Mouse (Mus musculus) embryonic facial prominence, embryonic 14.5 days (tissue): Measurements from ENCODE around the gene Pla2g4a. TPM values are rescaled to one million over a fixed set of nuclear protein-coding genes. Genes with fewer than 3 reads are reported as not detected.

ENCODE experiments used
- ATAC-seq: fragments of 200-750 bp; cut with Nextera tagmentation; 2 replicates; pipeline ENCODE4 v1.8.0; 2017; ENCODE audit warnings: low read depth, moderate number of reproducible peaks, moderate TSS enrichment
- DNase-seq: peaks from one replicate; pipeline ENCODE4 v3.0.0-alpha.2; 2015; ENCODE audit warnings: low spot score
- H3K27ac ChIP-seq: fragments of 300-500 bp; sonication (generic); replicated peaks from 2 replicates; pipeline ENCODE4 v1.5.1; 2014; ENCODE audit warnings: low read depth, mild to moderate bottlenecking, low read length, moderate library complexity
- H3K27me3 ChIP-seq: fragments of 300-500 bp; sonication (generic); replicated peaks from 2 replicates; pipeline ENCODE4 v1.6.1; 2014; ENCODE audit warnings: low read length; ENCODE audit not compliant: control insufficient read depth, insufficient read depth
- H3K36me3 ChIP-seq: fragments of 300-500 bp; sonication (generic); 2 replicates; pipeline ENCODE4 v1.6.1; 2014; ENCODE audit warnings: low read length, mixed read lengths; ENCODE audit not compliant: control insufficient read depth, insufficient read depth
- H3K4me1 ChIP-seq: fragments of 300-500 bp; sonication (generic); 2 replicates; pipeline ENCODE4 v1.6.1; 2014; ENCODE audit warnings: antibody characterized with exemption, low read length; ENCODE audit not compliant: control insufficient read depth, insufficient read depth
- H3K4me2 ChIP-seq: fragments of 300-500 bp; sonication (generic); 2 replicates; pipeline ENCODE4 v1.6.1; 2014; ENCODE audit warnings: low read depth, mild to moderate bottlenecking, low read length, moderate library complexity, mixed read lengths
- H3K4me3 ChIP-seq: fragments of 300-500 bp; sonication (generic); 2 replicates; pipeline ENCODE4 v1.5.1; 2014; ENCODE audit warnings: low read depth, mild to moderate bottlenecking, low read length
- H3K9ac ChIP-seq: fragments of 300-500 bp; sonication (generic); 2 replicates; pipeline ENCODE4 v1.6.1; 2014; ENCODE audit warnings: low read depth, mild to moderate bottlenecking, low read length, moderate library complexity, mixed read lengths
- H3K9me3 ChIP-seq: fragments of 300-500 bp; sonication (generic); 2 replicates; pipeline ENCODE4 v1.6.1; 2016; ENCODE audit warnings: low read length; ENCODE audit not compliant: control insufficient read depth
- WGBS: fragments of 180-500 bp; shearing (Covaris S2); extraction: QIAGEN DNeasy Blood & Tissue Kit; methylation state at CpG from one replicate; pipeline ENCODE4 v1.1.7; 2014; 5-methylcytosine and 5-hydroxymethylcytosine counted together
- polyA plus RNA-seq: library from polyadenylated mRNA; unstranded; fragments of >200 nt; fragmentation: Nextera tagmentation; extraction: Ambion mirVana; gene quantifications from 2 replicates; pipeline ENCODE4 v1.2.1, GENCODE M21; 2014

Pla2g4a gene
- polyA plus RNA-seq, 1 experiment from 2014 or later = 19.5 TPM

DNA sequence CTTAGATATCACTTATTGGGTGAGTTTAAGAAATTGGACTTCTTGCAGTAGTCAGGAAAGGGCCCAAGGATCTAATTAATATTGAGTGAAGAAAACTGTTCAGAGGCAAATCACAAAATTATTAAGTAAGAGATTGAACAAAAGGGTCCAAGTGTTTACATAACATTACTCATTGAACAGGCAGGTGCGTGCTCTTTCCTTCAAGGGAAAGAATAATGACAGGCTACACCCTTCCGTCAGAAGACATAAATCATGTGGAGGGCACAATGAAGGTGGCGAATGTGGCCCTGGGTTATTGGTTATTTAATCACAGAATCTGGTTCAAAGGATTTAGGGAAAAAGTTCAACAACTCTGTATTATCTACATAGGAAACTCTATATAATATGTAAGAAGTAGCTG is 82.9 kb downstream of the Pla2g4a start:
- Histone ChIP-seq H3K4me2 (no peak overlapping the region), H3K36me3 (no peaks in the 10 kb centered on the region), H3K27me3 (no peaks in the 10 kb centered on the region), H3K9ac (no peak overlapping the region), H3K4me3 (no peak overlapping the region), H3K27ac (no peak overlapping the region), H3K9me3 (no peaks in the 10 kb centered on the region), H3K4me1 (no peaks in the 10 kb centered on the region)
- ATAC-seq (no peak), DNase-seq (no peak)
- 83% methylated on average over 3 of the region's 3 CpGs for WGBS

DNA sequence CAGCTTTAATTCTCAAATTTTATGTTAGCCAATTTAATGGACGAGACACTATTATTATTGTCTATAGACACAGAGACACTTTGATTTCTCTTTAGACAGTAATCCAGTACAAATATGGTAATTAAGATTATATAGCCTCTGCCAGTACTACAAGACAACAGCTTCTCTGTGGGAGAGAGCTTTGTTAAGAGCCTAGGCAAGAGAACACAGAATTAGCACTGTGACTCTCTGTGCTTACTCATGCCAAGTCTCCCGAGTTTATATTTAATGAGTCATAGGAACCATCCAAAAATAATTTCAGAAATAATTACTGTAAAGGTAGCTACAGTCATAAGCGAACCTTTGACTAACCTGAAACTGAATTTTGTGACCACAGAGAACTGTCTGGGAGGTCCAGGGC is 84.6 kb downstream of the Pla2g4a start:
- Histone ChIP-seq H3K4me3 (no peak overlapping the region), H3K9me3 (no peaks in the 10 kb centered on the region), H3K4me1 (no peaks in the 10 kb centered on the region), H3K4me2 (no peak overlapping the region), H3K36me3 (no peaks in the 10 kb centered on the region; the same call in 1 of the 2 replicates), H3K9ac (no peak overlapping the region), H3K27ac (no peak overlapping the region), H3K27me3 (no peaks in the 10 kb centered on the region)
- 78% methylated on average over 3 of the region's 3 CpGs for WGBS
- ATAC-seq = no peak
- DNase-seq = no peak

DNA sequence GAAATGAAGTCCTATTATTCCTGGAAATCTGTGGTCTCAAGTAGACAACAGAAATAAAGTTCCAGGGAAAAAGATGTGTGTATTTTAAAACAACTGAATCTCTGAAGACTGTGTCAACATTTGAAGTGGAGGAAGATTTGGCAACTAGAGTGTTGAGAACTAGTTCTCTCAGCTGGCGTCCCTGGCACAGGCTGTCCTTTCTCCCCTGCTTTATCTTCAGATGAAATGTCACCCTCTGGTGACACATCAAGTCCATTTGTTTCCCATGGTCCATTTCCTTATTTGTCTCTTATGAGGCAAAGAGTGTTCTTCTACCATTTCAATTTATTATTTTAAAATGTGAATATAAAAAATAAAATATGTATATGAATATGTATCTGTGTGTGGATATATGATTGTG is 89.5 kb downstream of the Pla2g4a start:
- H3K4me2 ChIP-seq = no peak overlapping the region
- H3K9ac ChIP-seq = no peak overlapping the region
- 92% methylated on average over 1 of the region's 1 CpGs for WGBS
- no peaks in the 10 kb centered on the region; the same call in 1 of the 2 replicates for H3K36me3 ChIP-seq
- no peak overlapping the region for H3K27ac ChIP-seq
- no peaks in the 10 kb centered on the region for H3K4me1 ChIP-seq
- H3K27me3 ChIP-seq = no peaks in the 10 kb centered on the region
- H3K9me3 ChIP-seq = no peaks in the 10 kb centered on the region
- no peak for DNase-seq
- ATAC-seq = no peak
- H3K4me3 ChIP-seq = no peak overlapping the region

DNA sequence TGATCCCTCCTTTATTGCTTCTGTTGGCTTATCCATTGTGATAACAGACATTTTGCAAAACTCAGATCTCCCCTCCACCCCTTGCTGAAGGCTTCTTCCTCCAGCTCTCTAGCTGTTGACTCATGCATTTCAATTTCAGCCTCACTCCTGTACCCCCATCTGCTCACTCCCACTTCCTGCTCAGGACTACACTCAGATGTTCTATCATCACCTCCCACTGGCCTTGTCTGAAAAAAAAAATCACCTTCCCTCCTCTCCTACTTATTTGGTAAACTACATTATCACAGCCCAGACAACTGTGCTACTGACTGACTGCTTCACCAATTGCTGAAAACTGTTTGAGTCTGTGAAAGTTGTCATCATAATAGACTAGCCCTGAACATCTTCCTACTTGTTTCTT is 93.8 kb downstream of the Pla2g4a start:
- Histone ChIP-seq H3K4me2 (no peak overlapping the region), H3K4me3 (no peak overlapping the region), H3K9ac (no peak overlapping the region), H3K9me3 (no peaks in the 10 kb centered on the region), H3K4me1 (no peaks in the 10 kb centered on the region), H3K36me3 (no peaks in the 10 kb centered on the region; the same call in 1 of the 2 replicates), H3K27ac (no peak overlapping the region), H3K27me3 (no peaks in the 10 kb centered on the region)
- ATAC-seq (no peak), DNase-seq (no peak)

DNA sequence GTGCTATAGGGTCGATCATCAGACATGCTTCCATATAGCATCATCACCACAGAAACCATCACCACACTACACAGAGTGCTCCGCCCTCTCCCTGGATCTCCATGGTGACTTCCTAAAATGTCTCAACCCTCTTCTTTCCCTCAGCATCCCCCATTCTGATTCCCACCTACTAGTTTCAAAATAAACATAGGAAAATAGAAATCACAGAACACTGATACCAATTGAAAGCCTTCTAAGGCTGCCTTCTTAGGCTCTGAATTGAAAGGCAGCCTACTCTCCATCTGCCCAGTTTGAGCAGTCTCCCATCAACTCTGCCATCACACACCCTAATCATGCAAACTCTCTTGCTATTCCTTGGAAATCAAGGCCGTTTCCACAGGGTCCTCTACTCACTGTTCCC is 94.9 kb downstream of the Pla2g4a start:
- ATAC-seq (no peak), DNase-seq (no peak)
- Histone ChIP-seq H3K27me3 (no peaks in the 10 kb centered on the region), H3K9me3 (no peaks in the 10 kb centered on the region), H3K9ac (no peak overlapping the region), H3K4me1 (no peaks in the 10 kb centered on the region), H3K36me3 (no peaks in the 10 kb centered on the region), H3K27ac (no peak overlapping the region), H3K4me2 (no peak overlapping the region), H3K4me3 (no peak overlapping the region)
- 91% methylated on average over 3 of the region's 3 CpGs for WGBS

DNA sequence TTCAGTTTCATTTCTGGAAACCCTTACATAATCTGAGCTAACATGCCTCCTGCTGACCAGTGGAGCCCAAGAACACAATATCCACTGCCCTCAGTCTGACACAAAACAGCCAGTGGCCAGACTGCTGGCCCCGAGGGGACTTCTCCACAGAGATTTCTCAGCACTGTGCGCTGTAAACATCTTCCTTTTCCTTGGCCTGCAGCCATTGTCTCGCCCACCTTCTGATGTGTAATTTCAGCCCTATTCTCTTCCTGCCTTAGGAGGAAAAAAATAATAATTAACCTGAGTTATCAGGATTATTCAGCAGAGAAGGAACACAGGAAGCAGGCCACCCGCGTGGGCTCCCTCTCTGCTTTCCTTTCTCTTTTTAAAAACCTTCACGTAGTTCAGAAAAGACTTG is 98.3 kb downstream of the Pla2g4a start:
- WGBS = 49% methylated on average over 6 of the region's 6 CpGs
- Histone ChIP-seq H3K9me3 (no peaks in the 10 kb centered on the region), H3K36me3 (no peaks in the 10 kb centered on the region), H3K4me2 (no peak overlapping the region), H3K27ac (no peak overlapping the region), H3K27me3 (no peaks in the 10 kb centered on the region), H3K4me3 (no peak overlapping the region), H3K9ac (no peak overlapping the region), H3K4me1 (no peaks in the 10 kb centered on the region)
- DNase-seq (no peak), ATAC-seq (no peak)

DNA sequence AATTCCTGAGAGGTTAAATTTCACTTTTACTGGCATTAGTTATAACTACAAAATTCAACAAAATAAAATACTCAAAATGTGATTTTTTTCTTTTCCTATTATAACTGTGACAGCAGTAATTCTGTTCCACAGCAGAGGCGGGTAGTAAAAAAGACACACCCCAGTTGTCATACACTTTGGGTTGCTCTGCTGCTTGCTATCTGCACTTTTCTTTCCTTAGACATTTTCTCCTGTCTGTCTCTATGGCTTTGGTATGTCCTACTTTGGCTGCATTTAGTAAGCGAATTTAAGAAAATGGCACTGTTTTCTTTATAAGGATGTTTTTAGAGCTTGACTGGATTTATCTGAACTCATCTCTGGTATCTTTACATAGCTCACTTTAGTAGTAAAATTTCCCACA is 98.9 kb downstream of the Pla2g4a start:
- H3K36me3 ChIP-seq = no peaks in the 10 kb centered on the region
- no peak overlapping the region for H3K4me2 ChIP-seq
- H3K27me3 ChIP-seq = no peaks in the 10 kb centered on the region
- no peak overlapping the region for H3K9ac ChIP-seq
- DNase-seq = no peak
- no peaks in the 10 kb centered on the region for H3K9me3 ChIP-seq
- no peak for ATAC-seq
- H3K4me3 ChIP-seq = no peak overlapping the region
- no peak overlapping the region for H3K27ac ChIP-seq
- WGBS = 74% methylated on average over 2 of the region's 2 CpGs
- no peaks in the 10 kb centered on the region for H3K4me1 ChIP-seq

DNA sequence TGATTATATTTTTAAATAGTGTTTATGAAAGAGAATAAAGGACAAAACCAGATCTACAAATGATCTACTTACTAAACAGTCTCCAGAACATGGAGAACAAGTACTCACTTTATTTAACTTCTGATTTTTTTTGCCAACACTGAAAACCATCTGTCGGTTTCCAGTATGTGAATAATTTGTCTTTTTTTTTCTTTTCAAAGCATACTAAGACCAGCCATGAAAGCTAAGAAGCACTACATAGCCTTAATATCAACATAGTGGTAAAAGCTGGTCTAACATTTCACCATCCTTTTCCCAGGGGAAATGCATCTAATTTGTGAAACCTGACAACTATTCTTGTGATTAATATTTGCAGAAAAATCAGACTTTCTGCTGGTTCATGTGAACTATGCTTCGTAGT is 99.5 kb downstream of the Pla2g4a start:
- no peak overlapping the region for H3K27ac ChIP-seq
- no peaks in the 10 kb centered on the region for H3K4me1 ChIP-seq
- 42% methylated on average over 2 of the region's 2 CpGs for WGBS
- H3K36me3 ChIP-seq = no peaks in the 10 kb centered on the region
- ATAC-seq (no peak), DNase-seq (peak; percentile 14)
- H3K9me3 ChIP-seq = no peaks in the 10 kb centered on the region
- H3K4me3 ChIP-seq = no peak overlapping the region
- no peak overlapping the region for H3K4me2 ChIP-seq
- no peak overlapping the region for H3K9ac ChIP-seq
- no peaks in the 10 kb centered on the region for H3K27me3 ChIP-seq

DNA sequence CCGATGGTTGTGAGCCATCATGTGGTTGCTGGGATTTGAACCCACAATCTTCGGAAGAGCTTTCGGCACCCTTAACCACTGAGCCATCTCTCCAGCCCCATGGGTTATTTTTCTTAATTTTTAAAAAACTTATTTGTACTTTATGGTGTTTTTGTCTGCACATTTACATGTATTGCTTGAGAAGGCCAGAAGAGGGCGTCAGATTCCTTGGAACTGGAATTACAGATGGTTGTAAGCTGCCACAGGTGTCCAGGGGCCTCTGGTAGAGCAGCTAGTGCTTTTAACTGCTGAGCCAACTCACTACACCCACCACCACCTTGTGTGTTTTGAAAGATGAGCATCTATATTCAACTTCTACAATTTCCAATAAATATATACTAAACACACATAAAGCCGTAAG is 102.4 kb downstream of the Pla2g4a start:
- WGBS = 70% methylated on average over 5 of the region's 5 CpGs
- H3K4me2 ChIP-seq = no peak overlapping the region
- H3K27ac ChIP-seq = no peak overlapping the region
- no peak overlapping the region for H3K4me3 ChIP-seq
- no peak overlapping the region for H3K9ac ChIP-seq
- ATAC-seq = no peak
- no peaks in the 10 kb centered on the region for H3K4me1 ChIP-seq
- no peaks in the 10 kb centered on the region for H3K27me3 ChIP-seq
- no peak for DNase-seq
- no peaks in the 10 kb centered on the region for H3K36me3 ChIP-seq
- H3K9me3 ChIP-seq = no peaks in the 10 kb centered on the region
